Mouse (Mus musculus): ENCODE results near the gene Il9.

Gene Il9

GRCm38 (mm10) chr13:56471951-56472350 lies 10.1 kb downstream of the Il9 start:
- DNase-seq (ENCODE audit: extremely low read depth, low read depth): no peak

- DNase-seq (ENCODE audit: extremely low read depth, low read depth): no peak
Observed at GRCm38 (mm10) chr13:56471211-56471610, 10.8 kb downstream of the Il9 start.

- no peak for DNase-seq (ENCODE audit: extremely low read depth, low read depth)
Observed at GRCm38 (mm10) chr13:56468536-56468935, 13.5 kb downstream of the Il9 start.

GRCm38 (mm10) chr13:56467786-56468185 lies 14.3 kb downstream of the Il9 start:
- DNase-seq (ENCODE audit: extremely low read depth, low read depth): no peak

- DNase-seq (ENCODE audit: extremely low read depth, low read depth): no peak
Observed at GRCm38 (mm10) chr13:56463750-56464149, 18.3 kb downstream of the Il9 start.

- no peak for DNase-seq (ENCODE audit: extremely low read depth, low read depth)
Observed at GRCm38 (mm10) chr13:56463261-56463660, 18.8 kb downstream of the Il9 start.

GRCm38 (mm10) chr13:56462791-56463190 lies 19.3 kb downstream of the Il9 start:
- no peak for DNase-seq (ENCODE audit: extremely low read depth, low read depth)

- no peak for DNase-seq (ENCODE audit: extremely low read depth, low read depth)
Observed at GRCm38 (mm10) chr13:56461460-56461859, 20.6 kb downstream of the Il9 start.

GRCm38 (mm10) chr13:56458001-56458400 lies 24.0 kb downstream of the Il9 start:
- DNase-seq (ENCODE audit: extremely low read depth, low read depth): no peak

GRCm38 (mm10) chr13:56450035-56450434 lies 32.0 kb downstream of the Il9 start:
- no peak for DNase-seq (ENCODE audit: extremely low read depth, low read depth)

GRCm38 (mm10) chr13:56449239-56450030 lies 32.6 kb downstream of the Il9 start:
- DNase-seq (ENCODE audit: extremely low read depth, low read depth): no peak

GRCm38 (mm10) chr13:56444996-56445395 lies 37.0 kb downstream of the Il9 start:
- DNase-seq (ENCODE audit: extremely low read depth, low read depth): no peak

GRCm38 (mm10) chr13:56444112-56444511 lies 37.9 kb downstream of the Il9 start:
- DNase-seq (ENCODE audit: extremely low read depth, low read depth): no peak

GRCm38 (mm10) chr13:56443411-56443810 lies 38.6 kb downstream of the Il9 start:
- DNase-seq (ENCODE audit: extremely low read depth, low read depth): no peak

- DNase-seq (ENCODE audit: extremely low read depth, low read depth): no peak
Observed at GRCm38 (mm10) chr13:56438211-56439075, 43.6 kb downstream of the Il9 start, which contains the start of gene Slc25a48. Gene Slc25a48, plus strand, starts transcription at chr13:56438355.

GRCm38 (mm10) chr13:56435615-56436287 lies 46.3 kb downstream of the Il9 start:
- no peak for DNase-seq (ENCODE audit: extremely low read depth, low read depth)

- DNase-seq (ENCODE audit: extremely low read depth, low read depth): no peak
Observed at GRCm38 (mm10) chr13:56434311-56434751, 47.7 kb downstream of the Il9 start.

- DNase-seq (ENCODE audit: extremely low read depth, low read depth): no peak
Observed at GRCm38 (mm10) chr13:56433466-56433865, 48.6 kb downstream of the Il9 start.

- DNase-seq (ENCODE audit: extremely low read depth, low read depth): no peak
Observed at GRCm38 (mm10) chr13:56432496-56432895, 49.5 kb downstream of the Il9 start.

All from MEL-GATA-1-ER (cell line).